Mouse (Mus musculus): ENCODE data around the gene BC024978. TPM values are rescaled to one million over a fixed set of nuclear protein-coding genes. Genes with fewer than 3 reads are reported as not detected.

The BC024978 gene
- polyA plus RNA-seq (2012; fragmentation: generic; extraction: Trizol): 3.2 TPM
- long read RNA-seq, experiment 1, partial matches to known transcripts: 0 of 1 reads
- long read RNA-seq, experiment 1, other reads (novel, unspliced or antisense): 1 of 1 reads
- long read RNA-seq, experiment 2: 0 reads

DNA sequence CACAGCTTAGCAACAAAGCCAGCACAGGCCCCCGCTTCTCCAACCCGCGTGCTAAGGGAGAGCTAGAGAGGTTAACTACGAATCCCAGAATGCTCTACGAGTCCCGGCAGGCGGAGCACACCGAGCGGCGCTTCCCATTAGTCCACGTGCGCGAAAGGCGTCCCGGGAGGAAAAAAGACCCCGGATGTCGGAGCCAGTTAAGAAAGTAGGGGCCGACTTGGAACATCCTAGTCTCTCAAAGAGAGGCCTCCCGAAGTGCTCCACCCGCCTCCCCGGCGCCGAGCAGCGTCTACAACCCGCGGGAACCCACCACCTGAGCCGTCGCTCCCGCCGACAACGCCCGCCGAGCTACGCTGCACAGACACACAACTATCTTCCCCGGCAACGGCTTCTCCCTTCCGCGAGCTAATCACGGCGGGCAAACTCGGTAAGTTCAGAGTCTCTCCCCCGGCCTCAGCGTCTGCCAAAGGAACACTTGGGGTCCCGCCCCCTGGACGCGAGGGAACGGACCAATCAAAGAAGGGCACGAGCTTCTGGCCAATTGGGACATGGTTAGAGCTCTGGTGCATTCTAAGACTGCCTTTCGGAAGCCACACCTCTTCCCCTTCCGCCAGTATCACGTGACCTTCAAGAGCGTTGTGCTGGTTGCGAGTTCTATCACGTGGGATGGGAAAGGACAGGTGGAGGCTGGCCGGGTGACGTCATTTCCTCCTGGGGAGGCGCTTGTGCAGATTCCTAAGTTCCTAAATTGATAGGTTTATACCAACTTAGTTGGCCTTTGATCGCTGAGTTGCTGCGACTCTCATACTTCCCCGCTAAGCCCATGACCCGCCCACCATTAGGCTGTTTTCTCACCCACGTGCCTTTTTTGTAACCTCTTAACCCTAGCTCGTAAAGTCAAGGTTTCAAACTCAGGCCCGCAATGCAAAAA lies at the start of gene BC024978, which contains the start of gene Snrpa:
BC024978 (plus strand) TSS at position 101 of the 931 bp plus-strand sequence.
Snrpa (minus strand) TSS at position 591 of the 931 bp plus-strand sequence.
- Histone ChIP-seq H3K27me3 (ENCODE audit: control insufficient read depth, insufficient read depth, insufficient read length) (no peaks in the 10 kb centered on the region), H3K79me3 (ENCODE audit: low read depth) (peaks cover 43% of the 10 kb centered on the region), H3K79me2 (ENCODE audit: control insufficient read depth, insufficient read depth) (peaks cover 50% of the 10 kb centered on the region), H3K36me3 (ENCODE audit: control insufficient read depth, insufficient read depth) (peaks cover 35% of the 10 kb centered on the region), H3ac (ENCODE audit: control insufficient read depth, insufficient read length, low read depth) (peak within 1 kb of the TSS; percentile 88), H3K4me3 (ENCODE audit: insufficient read depth, poor library complexity, severe bottlenecking) (peak within 1 kb of the TSS; percentile 78)
- peak; percentile 85 for TF ChIP-seq MYOD1 (IDR thresholded peaks at IDR 0.05; ENCODE audit: control insufficient read depth, insufficient read length, low read depth)
- peak; percentile 99 for TF ChIP-seq USF1 (IDR thresholded peaks at IDR 0.05; ENCODE audit: low read depth)
- no peak for TF ChIP-seq CEBPB (IDR thresholded peaks at IDR 0.05; ENCODE audit: low read depth)
- peak; percentile 87 for TF ChIP-seq MAX (IDR thresholded peaks at IDR 0.05)

DNA sequence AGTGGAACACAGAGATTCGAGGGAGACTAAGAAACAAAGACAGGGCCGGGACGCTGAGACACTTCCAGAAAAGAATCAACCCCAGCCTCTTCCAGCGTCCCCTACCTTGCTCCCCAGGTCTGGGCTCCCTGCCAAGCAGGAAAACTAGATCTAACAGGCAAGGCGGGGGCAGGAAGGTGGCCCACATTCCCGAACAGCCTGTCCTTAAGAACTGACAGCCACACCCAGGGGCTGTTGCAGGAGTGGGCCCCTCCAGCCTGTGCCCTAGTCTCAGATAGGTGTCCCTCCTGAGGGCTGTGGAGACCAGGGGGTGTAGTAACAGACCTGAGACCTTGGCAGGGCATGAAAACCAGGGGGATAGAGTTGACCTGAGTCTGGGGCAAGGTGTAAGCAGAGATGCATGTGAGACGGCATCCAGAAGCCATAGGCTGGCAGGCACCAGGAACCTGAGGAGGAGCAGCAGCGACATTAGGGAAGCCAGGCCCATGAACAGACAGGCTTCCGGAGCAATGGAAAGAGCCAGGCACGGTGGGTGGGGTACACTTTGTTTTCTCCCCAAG lies 42.3 kb upstream of the BC024978 start, which contains the start of gene Cyp2t4:
Cyp2t4 (plus strand) TSS at position 510 of the 560 bp plus-strand sequence.
- no peaks in the 10 kb centered on the region for H3K79me2 ChIP-seq (ENCODE audit: control insufficient read depth, insufficient read depth)
- TF ChIP-seq CEBPB (IDR thresholded peaks at IDR 0.05; ENCODE audit: low read depth): no peak
- TF ChIP-seq CTCF (IDR thresholded peaks at IDR 0.05; ENCODE audit: control insufficient read depth, insufficient read depth, insufficient read length): no peak
- TF ChIP-seq MYOG (IDR thresholded peaks at IDR 0.05; ENCODE audit: control insufficient read depth, extremely low read depth, insufficient read length): no peak
- no peak for TF ChIP-seq USF1 (IDR thresholded peaks at IDR 0.05; ENCODE audit: low read depth)
- no peak for TF ChIP-seq MYOD1 (IDR thresholded peaks at IDR 0.05; ENCODE audit: control insufficient read depth, insufficient read length, low read depth)
- H3K36me3 ChIP-seq (ENCODE audit: control insufficient read depth, insufficient read depth): peaks cover 4% of the 10 kb centered on the region
- H3K27me3 ChIP-seq (ENCODE audit: control insufficient read depth, insufficient read depth, insufficient read length): no peaks in the 10 kb centered on the region
- no peaks in the 10 kb centered on the region for H3K79me3 ChIP-seq (ENCODE audit: low read depth)
- no peak within 1 kb of the TSS for H3K4me3 ChIP-seq (ENCODE audit: insufficient read depth, poor library complexity, severe bottlenecking)
- no peak within 1 kb of the TSS for H3ac ChIP-seq (ENCODE audit: control insufficient read depth, insufficient read length, low read depth)

DNA sequence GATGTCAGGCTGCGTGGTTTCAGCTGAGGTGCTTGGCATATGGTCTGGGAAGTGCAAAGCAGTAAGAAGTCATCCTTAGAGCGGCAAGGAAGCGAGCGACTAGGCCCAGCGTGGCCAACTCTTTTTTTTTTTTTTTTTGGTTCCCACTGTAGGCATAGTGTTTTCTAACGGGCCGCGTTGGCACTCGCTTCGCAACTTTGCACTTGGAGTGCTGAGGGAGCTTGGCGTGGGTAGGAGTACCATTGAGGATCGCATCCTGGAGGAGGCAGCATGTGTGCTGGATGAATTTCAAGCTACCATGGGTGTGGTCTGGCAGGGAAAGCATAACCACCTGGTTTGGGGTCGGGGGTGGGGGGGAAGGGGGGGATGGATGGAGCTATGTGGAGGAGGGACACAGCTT lies 39.6 kb upstream of the BC024978 start:
- H3K79me3 ChIP-seq (ENCODE audit: low read depth): no peaks in the 10 kb centered on the region
- H3ac ChIP-seq (ENCODE audit: control insufficient read depth, insufficient read length, low read depth): no peak overlapping the region
- no peaks in the 10 kb centered on the region for H3K27me3 ChIP-seq (ENCODE audit: control insufficient read depth, insufficient read depth, insufficient read length)
- H3K79me2 ChIP-seq (ENCODE audit: control insufficient read depth, insufficient read depth): peaks cover 9% of the 10 kb centered on the region
- TF ChIP-seq MYOG (IDR thresholded peaks at IDR 0.05; ENCODE audit: control insufficient read depth, extremely low read depth, insufficient read length): no peak
- no peak for TF ChIP-seq FOSL1 (IDR thresholded peaks at IDR 0.05; ENCODE audit: insufficient read depth, low read length, poor library complexity, severe bottlenecking)
- TF ChIP-seq CTCF (IDR thresholded peaks at IDR 0.05; ENCODE audit: control insufficient read depth, insufficient read depth, insufficient read length): no peak
- no peak for TF ChIP-seq USF1 (IDR thresholded peaks at IDR 0.05; ENCODE audit: low read depth)
- TF ChIP-seq MAX (IDR thresholded peaks at IDR 0.05): no peak
- no peak for TF ChIP-seq CEBPB (IDR thresholded peaks at IDR 0.05; ENCODE audit: low read depth)
- no peak for TF ChIP-seq MYOD1 (IDR thresholded peaks at IDR 0.05; ENCODE audit: control insufficient read depth, insufficient read length, low read depth)
- peaks cover 10% of the 10 kb centered on the region for H3K36me3 ChIP-seq (ENCODE audit: control insufficient read depth, insufficient read depth)
- H3K4me3 ChIP-seq (ENCODE audit: insufficient read depth, poor library complexity, severe bottlenecking): no peak overlapping the region

DNA sequence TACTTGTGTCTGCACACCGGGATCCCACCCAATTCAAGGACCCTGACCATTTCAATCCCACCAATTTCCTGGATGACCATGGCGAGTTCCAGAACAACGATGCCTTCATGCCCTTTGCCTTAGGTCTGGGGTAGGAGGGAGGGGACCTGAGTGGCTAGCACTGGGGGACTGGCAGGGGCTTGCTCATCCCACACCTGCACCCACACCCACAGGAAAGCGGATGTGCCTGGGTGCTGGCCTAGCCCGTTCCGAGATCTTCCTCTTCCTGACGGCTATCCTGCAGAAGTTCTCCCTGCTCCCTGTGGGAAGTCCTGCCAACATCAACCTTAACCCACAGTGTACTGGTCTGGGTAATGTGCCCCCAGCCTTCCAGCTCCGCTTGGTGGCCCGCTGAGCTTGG lies 37.4 kb upstream of the BC024978 start:
- no peak for TF ChIP-seq FOSL1 (IDR thresholded peaks at IDR 0.05; ENCODE audit: insufficient read depth, low read length, poor library complexity, severe bottlenecking)
- no peak for TF ChIP-seq MYOD1 (IDR thresholded peaks at IDR 0.05; ENCODE audit: control insufficient read depth, insufficient read length, low read depth)
- no peak for TF ChIP-seq USF1 (IDR thresholded peaks at IDR 0.05; ENCODE audit: low read depth)
- no peak for TF ChIP-seq CEBPB (IDR thresholded peaks at IDR 0.05; ENCODE audit: low read depth)
- TF ChIP-seq MYOG (IDR thresholded peaks at IDR 0.05; ENCODE audit: control insufficient read depth, extremely low read depth, insufficient read length): no peak
- no peak for TF ChIP-seq MAX (IDR thresholded peaks at IDR 0.05)
- no peak for TF ChIP-seq CTCF (IDR thresholded peaks at IDR 0.05; ENCODE audit: control insufficient read depth, insufficient read depth, insufficient read length)
- H3K36me3 ChIP-seq (ENCODE audit: control insufficient read depth, insufficient read depth): peaks cover 10% of the 10 kb centered on the region
- peaks cover 2% of the 10 kb centered on the region for H3K79me3 ChIP-seq (ENCODE audit: low read depth)
- no peak overlapping the region for H3ac ChIP-seq (ENCODE audit: control insufficient read depth, insufficient read length, low read depth)
- H3K27me3 ChIP-seq (ENCODE audit: control insufficient read depth, insufficient read depth, insufficient read length): no peaks in the 10 kb centered on the region
- peaks cover 25% of the 10 kb centered on the region for H3K79me2 ChIP-seq (ENCODE audit: control insufficient read depth, insufficient read depth)
- H3K4me3 ChIP-seq (ENCODE audit: insufficient read depth, poor library complexity, severe bottlenecking): no peak overlapping the region

DNA sequence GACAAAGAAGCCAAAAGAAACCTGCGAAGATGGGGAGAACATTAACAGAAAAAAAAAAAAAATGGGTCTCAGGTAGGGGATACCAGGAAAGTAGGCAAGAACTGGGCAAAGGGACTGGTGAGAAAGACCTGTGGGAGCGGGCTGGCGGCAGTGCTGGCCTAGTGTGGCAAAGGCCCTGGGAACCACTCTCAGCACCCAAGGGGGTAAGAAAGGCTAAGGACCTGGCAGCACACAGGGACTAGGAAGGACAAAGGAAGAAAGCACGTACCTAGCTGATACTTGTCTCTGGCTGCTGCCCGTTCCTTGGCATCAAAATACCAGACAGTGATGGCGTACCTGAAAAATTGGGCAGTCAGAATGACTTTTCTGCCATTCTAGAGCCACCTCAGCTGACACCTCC lies 36.3 kb upstream of the BC024978 start:
- peaks cover 10% of the 10 kb centered on the region for H3K36me3 ChIP-seq (ENCODE audit: control insufficient read depth, insufficient read depth)
- peaks cover 36% of the 10 kb centered on the region for H3K79me2 ChIP-seq (ENCODE audit: control insufficient read depth, insufficient read depth)
- TF ChIP-seq MYOD1 (IDR thresholded peaks at IDR 0.05; ENCODE audit: control insufficient read depth, insufficient read length, low read depth): no peak
- TF ChIP-seq CEBPB (IDR thresholded peaks at IDR 0.05; ENCODE audit: low read depth): no peak
- TF ChIP-seq FOSL1 (IDR thresholded peaks at IDR 0.05; ENCODE audit: insufficient read depth, low read length, poor library complexity, severe bottlenecking): no peak
- TF ChIP-seq CTCF (IDR thresholded peaks at IDR 0.05; ENCODE audit: control insufficient read depth, insufficient read depth, insufficient read length): no peak
- no peak for TF ChIP-seq USF1 (IDR thresholded peaks at IDR 0.05; ENCODE audit: low read depth)
- TF ChIP-seq MYOG (IDR thresholded peaks at IDR 0.05; ENCODE audit: control insufficient read depth, extremely low read depth, insufficient read length): no peak
- no peak for TF ChIP-seq MAX (IDR thresholded peaks at IDR 0.05)
- no peak overlapping the region for H3K4me3 ChIP-seq (ENCODE audit: insufficient read depth, poor library complexity, severe bottlenecking)
- no peaks in the 10 kb centered on the region for H3K27me3 ChIP-seq (ENCODE audit: control insufficient read depth, insufficient read depth, insufficient read length)
- H3K79me3 ChIP-seq (ENCODE audit: low read depth): peaks cover 2% of the 10 kb centered on the region
- no peak overlapping the region for H3ac ChIP-seq (ENCODE audit: control insufficient read depth, insufficient read length, low read depth)
